Mouse (Mus musculus) thymus, postnatal 36 days (tissue): ENCODE results near the gene Ptpn14.

Source experiments
- DNase-seq, 2 experiments: peaks; one replicate each; pipeline ENCODE4 v3.0.0; 2022; ENCODE audit warnings: mixed read lengths in 2 of 2

Gene Ptpn14

DNA sequence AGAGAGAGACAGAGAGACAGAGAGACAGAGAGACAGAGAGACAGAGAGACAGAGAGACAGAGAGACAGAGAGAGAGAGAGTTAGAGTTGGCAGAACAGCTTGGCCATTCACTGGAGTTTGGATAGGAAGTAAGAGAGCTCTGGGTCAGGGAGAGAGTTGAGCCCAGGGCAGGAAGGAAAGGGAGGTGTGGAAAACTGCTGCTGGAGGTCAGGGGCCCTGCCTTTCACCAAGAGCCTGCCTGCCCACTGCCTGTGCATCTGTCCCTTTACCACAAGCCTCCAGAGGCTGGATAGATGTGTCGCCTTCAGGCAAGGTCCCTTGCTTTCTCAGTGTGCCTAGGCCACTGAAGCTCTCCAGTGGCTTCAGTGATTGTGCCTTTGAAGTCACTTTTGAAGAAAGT lies 46.7 kb downstream of the Ptpn14 start:
- no peak for DNase-seq

DNA sequence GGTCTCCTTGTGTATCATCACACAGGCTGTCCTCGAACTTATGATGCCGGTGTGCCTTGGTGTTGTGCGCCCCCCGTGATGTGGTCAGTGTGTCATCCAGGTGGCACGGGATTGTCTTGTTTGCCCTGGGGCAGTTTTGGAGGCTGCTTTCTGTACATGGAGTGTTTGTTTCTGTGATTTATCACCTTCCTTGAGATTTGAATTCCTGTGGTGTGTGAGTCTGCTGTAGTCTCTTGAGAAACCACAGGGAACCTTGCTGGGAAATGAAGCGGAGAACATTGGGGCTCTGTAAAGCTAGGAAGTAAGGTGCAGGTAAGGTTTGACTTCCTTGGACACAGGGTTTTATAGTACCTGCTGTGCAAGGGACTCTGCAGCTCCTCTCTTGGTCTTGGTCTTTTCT lies 49.1 kb downstream of the Ptpn14 start:
- no peak for DNase-seq

DNA sequence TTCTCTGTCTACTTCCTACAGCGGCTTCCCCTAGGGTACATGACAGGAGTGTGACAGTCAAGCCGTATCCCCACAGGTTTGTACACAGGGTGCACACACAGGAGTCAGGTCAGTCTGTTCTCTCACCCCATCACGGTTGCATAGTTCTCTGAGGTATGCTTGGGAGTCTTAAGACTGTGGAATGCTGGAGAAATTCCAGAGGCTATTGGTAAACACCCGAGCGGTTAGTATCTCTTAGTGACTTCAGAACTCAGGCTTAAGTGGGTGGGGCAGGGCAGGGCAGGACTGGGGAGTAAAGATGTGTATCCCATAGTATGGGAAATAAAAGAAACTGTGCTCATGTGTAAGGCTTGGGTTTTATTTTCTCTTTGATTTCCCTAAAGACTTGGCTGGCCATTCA lies 50.3 kb downstream of the Ptpn14 start:
- no peak for DNase-seq

DNA sequence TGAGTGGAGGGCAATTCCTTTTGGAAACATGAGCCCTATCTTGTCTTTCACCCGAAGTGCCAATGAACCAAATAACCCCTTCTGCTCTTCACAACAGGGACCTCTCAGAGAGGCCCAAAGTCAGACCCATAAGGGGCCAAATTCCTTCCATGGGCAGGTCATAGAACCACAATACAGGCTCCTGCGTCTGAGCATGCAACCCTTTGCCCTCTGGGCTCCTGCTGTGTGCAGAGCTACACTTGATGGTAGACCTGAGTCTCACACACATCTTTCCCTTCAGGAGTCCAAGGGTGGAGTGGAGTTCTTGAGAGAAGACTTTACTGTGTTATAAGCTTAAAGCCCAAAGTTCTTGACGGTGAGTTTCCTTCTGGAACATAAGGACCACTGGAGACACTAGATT lies 51.2 kb downstream of the Ptpn14 start:
- DNase-seq, result peak in 1 of 2 experiments; percentile 3

DNA sequence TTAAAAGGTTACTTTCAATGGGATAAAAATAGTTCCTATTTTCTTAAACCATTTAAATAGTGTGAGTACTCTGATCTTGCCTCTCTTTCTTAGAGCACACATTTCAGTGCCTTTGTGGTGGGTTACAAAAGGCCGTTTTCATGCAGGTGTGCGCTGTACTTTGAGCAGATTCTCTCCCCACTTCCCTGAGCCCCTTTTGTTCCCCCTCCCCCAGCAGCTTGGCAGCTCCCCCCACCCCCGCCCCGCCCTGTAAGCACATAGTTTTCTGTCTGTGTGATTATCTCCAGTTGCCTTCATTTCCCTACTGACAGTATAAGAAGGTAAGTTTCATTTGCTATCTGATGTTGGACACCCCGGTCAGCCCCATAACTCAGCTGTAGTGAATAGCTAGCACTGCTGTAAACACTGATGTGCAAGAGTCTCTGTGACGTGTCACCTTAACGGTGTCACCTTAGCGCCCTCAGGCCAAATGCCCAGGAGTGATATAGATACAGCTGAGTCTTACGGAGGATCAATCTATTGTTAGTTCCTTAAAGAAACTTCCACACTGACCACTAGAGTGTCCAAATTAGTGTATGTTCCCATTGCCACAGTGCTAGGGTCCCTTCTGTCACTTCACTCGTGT lies 53.8 kb downstream of the Ptpn14 start:
- DNase-seq, result peak; percentile 53 to 78

DNA sequence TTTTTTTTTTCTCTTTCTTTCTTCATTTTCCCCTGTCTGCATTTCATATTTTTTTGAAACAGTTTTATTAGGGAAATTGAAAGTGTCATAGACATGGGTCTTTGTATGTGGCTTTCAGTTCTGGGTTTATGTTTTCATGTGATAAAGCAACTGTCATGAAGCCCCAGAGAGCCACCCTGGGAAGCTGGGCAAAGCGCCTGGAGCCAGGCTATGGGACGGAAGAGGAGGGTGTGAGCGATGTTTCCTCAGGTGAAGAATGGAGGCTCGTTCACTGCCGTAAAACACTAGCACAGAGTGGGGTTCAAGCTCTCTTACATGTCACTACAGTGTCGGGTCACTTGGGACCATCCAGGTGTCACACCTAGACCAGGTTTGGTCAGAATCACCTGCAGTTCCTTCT lies 54.6 kb downstream of the Ptpn14 start:
- DNase-seq, result peak in 1 of 2 experiments; percentile 22

DNA sequence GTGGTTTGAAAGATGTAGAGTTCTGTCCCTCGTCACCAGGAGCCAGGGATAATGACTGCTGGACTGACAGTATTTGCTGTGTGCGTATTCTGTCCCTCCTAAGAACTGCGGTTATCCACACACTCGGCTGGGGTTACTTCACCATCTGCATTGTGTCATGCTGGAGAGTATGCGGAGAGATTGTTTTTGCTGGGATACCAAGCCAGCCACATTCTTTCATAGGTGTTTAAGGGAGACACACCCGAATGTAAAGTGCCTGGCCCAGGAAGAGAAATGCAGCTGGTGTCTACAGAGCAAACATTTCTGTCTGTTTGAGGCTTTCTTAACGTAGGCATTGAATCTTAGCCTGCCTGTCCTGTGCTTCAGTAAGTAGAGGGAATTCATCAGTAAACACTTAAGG lies 56.4 kb downstream of the Ptpn14 start:
- DNase-seq, result peak in 1 of 2 experiments; percentile 17

DNA sequence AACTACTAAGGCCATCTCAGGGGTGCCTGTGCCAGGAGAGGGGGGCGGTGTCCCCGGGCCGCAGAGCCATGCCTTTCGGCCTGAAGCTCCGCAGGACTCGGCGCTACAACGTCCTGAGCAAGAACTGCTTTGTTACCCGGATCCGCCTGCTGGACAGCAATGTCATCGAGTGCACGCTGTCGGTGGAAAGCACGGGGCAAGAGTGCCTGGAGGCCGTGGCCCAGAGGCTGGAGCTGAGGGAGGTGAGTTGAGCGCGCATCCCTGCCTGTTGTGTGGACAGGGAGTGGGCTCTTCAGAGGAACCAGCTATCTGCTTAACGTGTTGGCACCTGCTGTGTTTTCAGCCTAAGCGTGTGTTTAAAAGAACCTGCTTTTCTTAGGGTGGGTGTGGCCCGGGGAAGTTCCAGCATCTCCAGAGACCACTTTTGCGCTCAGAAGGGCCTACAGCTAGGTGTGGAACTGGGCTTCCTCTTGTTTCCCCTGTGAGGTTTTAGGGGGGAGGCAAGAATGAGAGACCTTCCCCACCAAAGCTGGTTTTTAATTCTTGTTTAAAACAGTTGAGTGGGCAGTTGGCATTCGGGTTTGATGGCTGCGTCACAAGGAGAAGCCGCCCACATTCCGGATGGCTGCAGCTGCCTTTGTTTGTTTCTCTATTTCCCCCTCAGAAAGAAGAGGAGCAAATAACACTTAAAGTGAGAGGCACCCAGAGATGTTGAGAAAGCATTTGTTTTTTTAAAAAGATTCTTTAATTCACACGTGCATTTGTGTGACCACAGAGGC lies 58.8 kb downstream of the Ptpn14 start:
- no peak for DNase-seq

DNA sequence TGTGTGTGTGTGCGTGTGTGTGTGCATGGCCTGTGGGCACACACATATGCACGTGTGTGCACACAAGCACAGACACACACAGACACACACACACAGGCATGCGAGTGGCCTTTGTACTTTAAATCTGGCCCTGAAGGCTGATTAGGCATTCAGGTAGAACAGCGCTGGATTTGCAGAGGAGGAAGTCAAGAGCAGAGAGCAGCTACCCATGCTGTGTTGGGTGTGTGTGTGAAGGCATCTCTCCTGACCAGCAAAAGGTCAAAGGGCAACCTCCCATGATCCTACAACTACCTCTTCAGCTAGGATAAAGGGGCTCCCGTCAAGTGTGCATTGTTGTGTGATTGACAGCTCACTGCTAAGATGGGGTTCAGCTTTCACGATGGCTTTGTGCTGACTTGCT lies 61.5 kb downstream of the Ptpn14 start:
- DNase-seq, result no peak

DNA sequence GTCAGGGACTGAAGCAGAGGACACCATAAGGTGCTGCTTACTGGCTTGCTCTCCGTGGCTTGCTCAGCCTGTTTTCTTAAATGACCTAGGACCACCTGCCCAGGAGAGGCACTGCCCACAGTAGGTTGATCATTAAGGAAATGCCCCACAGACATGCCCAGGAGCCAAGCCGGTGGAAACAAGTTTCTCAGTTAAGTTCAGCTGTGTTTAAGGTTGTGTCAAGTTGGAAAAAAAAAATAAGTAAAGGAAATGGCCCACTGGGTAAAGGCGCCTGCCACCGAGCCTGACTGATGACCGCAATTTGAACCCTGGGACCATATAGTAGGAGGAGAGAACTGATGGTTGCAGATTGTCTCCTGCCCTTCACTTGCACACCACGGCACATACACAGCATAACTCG lies 62.6 kb downstream of the Ptpn14 start:
- DNase-seq, result no peak

DNA sequence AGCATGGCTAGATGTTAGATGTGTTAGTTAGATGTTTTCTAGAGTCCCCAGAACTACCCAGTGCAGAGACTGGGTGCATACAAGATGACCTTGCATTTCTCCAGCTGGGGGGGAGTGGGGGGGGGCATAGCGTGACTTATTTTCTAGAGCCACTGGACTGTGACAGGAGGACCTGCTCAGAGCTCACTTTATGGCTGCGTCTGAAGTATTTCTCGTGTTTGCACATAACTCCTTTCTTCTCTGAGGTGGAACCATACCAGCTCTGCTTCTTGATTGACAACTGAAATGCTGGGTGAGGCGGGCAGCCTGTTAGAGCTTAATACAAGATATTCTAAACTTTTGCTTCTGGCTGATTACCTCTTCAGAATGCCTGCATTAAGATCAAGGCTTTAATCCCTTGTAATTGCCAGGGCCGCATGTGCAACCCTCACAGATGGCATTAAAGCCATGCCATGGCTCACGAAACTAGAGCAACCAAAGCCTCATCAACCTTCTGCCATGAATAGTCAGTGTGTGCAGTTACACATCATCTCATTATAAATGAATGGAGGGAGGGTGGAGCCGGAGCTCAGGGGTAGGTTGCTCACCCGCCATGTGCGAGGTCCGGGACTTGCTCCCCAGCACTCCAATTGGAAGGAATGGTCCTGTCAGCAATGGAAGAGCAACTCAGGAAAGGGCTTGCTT lies 63.6 kb downstream of the Ptpn14 start:
- DNase-seq, result no peak

DNA sequence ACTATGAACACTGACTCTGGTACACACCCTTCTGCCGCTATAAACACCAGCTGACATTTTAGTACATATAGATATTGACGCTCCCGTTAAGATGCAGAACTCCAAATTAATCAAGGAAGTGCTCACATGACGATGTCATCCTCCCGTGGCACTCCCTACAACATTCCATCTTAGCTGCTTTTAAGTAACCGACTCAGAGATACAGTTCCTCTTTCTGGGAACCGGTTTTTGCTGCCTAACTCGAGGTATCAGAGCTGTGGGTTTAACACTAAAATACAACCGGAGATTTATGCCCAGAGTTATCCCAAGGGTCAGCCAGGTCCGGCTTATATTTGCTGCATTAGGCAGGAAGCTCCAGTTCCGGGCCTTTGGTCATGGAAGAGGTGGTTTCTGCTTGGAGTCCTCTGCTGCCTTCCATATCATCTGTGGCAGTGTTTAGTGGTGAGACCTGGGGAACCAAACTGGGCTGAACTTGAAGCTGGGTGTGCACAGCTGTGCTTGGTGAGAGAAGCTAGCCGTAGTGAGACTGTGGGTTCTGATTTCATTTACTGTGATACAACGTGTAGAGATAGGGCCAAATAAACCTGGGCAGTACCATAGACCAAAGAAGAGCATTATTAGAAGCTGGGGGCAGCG lies 64.6 kb downstream of the Ptpn14 start:
- no peak for DNase-seq

DNA sequence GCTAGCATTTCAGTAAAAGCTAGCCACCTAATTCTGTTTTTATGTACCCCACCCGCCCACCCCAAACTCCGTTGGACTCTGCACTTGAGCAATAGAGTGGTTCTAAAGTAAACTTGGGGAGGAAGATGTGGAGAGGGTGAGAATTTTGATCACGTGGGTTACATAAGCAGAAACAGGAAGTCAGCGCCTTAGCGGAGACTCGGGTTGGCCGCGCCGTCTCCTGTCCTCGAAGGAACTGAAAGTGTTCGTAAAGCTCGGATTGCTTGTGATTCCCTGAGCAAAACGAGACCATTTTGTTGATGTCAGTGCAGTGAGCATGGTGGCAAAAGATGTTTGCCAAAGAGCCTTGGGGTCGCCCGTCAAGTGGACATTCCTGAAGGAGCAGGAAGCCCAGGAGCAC lies 70.9 kb downstream of the Ptpn14 start:
- peak; percentile 48 to 63 for DNase-seq

DNA sequence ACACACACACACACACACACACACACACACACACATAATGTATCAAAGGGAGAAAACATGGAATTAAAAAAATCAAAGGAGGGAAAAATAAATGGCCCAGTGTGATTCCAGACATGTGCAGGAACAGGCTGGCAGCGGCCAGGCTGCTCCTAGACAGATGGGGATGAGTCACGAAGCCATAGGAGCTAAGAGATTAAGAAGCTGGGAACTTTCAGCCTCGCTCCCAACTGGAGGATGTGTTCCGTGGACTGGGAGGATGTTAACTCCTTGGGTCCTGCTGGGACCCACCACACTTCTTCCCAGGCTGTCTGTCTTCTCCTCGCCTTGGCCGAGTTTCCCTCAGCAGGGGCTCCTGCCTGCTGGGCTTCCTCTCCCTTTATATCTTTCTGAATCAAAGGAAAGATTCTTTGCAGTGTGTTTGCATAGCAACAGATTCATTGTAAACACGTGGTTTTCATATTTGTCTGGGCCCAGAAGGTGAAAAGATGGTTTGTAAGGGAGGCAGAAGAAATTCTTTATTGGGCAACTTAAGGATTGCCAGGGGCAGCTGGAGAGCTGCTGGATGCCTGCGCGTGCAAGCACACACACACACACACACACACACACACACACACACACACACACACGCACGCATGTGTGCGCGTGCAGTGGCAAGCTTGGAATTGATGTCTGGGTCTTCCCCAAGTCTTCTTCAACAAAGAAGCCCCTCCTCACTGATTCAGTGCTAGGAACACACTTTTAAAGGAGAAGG lies 72.3 kb downstream of the Ptpn14 start:
- no peak for DNase-seq

DNA sequence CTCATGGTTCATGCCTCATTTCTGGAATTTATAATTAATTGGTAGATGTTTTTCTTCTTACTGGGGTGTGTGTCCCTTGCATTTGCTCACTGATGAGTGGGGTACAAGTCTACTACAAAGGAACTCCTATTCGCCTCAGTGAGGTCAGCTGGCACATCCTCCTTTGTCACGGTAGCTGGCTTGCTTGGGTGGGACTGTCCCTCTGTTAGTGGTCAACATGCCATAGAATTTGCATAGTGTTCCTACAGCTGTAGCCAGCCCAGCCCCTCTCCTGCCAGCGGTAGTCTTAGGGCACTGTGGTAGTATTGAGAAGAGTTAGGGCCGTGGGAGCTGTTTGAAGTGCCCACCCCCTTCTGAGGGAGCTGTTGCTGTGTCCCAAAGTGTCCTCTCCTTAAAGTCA lies 73.2 kb downstream of the Ptpn14 start:
- no peak for DNase-seq

DNA sequence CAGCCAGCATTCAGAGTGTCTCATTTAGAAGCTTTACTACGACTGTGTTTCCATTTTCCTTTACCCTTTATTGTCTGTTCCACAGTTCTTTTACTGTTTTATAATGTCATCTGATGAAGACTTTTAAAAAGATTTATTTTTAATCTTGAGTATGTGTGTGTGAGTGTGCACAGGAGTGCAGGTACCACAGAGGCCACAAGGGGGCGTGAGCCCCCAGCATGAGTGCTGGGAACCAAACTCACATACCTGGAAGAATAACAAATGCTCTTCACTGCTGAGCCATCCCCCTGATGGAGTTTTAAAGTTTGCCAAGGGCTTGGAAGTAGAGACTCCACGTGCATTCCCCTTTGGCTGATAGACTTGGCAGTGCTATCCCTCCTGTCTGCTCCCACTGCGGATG lies 74.5 kb downstream of the Ptpn14 start:
- DNase-seq, result no peak

DNA sequence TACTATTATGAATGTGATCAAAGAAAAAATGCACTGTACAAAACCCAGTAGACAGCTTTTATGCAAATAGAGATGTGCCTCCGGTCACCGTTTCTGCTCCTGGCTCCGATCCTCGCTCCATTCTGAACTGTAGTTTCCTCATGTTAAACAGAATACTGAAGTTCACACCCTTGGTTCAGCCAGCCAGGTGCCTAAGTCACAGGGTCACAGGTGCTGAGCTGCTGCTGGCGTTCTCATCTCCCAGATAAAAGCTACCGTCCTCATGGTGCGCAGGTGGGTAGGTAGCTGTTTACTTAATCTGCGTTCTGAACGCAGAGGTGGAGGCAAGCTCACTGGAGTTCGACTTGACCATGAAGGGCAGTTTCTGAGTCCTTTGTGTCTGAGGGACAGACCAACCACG lies 75.7 kb downstream of the Ptpn14 start:
- DNase-seq, result peak in 1 of 2 experiments; percentile 54

DNA sequence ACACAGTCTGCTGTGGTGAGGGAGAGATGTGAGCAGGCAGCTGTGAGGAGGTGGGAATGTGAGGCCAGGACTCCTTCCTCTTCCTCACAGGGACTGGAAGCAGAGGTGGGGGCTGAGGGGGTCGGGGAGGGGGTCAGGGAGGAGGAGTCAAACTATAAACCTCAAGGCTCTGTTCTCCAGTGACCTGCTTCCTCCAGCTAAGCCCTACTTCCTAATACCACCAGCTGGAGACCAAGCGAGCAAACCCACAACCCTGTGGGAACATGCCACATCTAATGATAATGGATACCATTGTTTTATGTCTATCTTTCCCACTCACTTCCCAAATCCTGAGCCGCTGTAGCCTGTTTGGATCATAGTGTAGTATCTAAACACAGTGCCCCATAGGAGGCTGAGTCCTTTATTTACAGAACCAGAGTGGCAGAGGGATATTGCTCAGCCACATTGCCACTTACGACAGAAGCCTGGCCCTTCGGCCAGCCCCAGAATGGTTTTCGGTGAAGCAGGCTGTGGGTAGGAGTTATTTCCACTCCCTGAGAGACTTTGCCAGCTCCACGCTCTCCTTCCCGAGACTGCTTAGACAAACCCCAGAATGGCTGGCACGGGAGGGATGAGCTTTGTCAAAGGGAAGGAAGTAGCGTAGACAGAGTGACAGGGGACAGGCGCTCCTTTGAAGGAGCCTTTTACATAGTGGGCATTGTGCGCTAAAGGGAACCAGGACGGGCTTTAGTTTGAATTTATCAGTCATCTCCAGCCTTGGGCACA lies 78.6 kb downstream of the Ptpn14 start:
- no peak for DNase-seq

DNA sequence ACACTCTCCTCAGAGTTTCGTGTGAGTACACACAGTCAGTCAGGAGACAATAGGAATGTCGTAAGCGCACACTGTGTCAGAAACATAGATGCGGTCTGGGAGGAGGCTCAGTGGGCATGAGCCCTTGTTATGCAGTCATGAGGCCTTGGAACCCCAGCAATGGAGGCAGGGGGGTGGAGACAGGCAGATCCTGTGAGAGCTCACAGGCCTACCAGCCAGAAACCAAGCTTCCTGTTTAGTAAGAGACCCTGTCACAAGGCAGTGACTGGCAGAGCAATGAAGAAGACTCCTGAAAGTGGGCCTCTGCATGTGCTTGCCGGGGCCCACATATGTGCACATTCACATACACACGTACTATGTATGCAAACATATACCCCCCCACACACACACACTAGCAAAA lies 79.9 kb downstream of the Ptpn14 start:
- DNase-seq, result peak; percentile 46 to 67

DNA sequence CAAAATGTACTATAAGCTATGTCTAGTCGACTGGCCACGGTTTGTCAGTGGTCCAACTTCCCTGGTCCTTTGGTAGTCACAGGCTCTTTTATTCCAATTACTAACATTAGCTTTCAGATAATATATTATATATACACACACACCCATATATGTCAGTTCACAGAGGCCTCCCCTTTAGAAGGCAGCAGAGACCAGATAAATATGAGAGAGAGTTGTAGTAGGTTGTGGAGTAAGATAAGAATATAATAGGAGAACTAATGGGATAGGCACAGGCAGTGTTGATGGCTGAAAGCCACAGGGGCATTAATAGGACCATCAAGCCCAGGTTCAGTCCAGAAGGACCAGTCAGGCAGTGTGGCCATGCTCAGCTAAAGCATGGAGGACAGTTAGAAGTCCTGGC lies 80.4 kb downstream of the Ptpn14 start:
- DNase-seq, result no peak

DNA sequence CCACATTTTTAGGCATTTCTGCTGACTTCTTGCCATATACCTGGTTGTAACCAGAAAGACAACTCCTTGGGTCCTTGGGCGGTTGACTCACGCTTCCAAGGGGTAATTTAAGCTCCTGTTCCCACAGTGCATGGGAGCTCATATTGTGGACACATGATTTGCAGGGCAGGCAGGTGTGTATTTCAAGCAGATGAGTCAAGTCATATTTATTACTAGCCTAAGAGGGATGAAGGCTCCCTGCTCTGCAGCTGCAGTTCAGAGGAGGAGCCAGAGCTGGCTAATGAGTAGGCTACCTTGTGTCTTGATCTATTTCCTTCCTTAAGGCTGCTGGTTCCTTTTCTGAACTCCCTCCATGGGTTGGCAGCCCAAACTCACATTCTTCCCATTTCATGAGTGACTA lies 83.7 kb downstream of the Ptpn14 start:
- DNase-seq, result no peak

DNA sequence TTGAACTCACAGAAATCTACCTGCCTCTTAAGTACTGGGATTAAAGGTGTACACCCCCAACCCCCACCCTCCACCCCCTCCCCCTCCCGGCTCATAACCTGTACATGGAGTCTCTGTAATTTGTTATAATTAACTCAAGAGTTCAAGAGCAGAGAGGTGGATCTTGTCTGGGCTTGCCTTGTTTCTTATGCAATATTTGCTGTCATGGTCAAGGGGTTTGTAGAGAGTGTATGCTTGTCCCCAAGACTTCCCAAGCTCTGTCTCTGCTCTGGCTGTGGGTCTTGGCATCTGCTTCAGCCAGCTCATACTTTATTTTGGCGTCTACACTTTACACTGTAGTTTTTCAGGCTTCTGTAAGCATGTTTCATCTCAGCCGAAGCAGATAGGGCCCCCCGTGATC lies 86.3 kb downstream of the Ptpn14 start:
- DNase-seq, result no peak
